Mouse (Mus musculus) heart, postnatal 0 days (tissue): ENCODE measurements around the gene Frem2. TPM values are rescaled to one million over a fixed set of nuclear protein-coding genes. Genes with fewer than 3 reads are reported as not detected.

Source experiments
- ATAC-seq: fragments of 200-750 bp; cut with Nextera tagmentation; 2 replicates; pipeline ENCODE4 v1.8.0; 2017; ENCODE audit warnings: low read depth, moderate number of reproducible peaks, moderate library complexity; ENCODE audit not compliant: insufficient read depth
- DNase-seq: peaks from one replicate; pipeline ENCODE4 v3.0.0-alpha.2; 2016; ENCODE audit warnings: low spot score
- H3K27ac ChIP-seq: fragments of 300-500 bp; sonication (generic); 2 replicates; pipeline ENCODE4 v1.5.1; 2014; ENCODE audit warnings: low read depth, mild to moderate bottlenecking
- H3K27me3 ChIP-seq: fragments of 300-500 bp; sonication (generic); 2 replicates; pipeline ENCODE4 v1.6.1; 2014; ENCODE audit warnings: low read length, mixed read lengths; ENCODE audit not compliant: control insufficient read depth, insufficient read depth
- H3K36me3 ChIP-seq: fragments of 300-500 bp; sonication (generic); replicated peaks from 2 replicates; pipeline ENCODE4 v1.6.1; 2014; ENCODE audit warnings: low read length, mixed read lengths; ENCODE audit not compliant: control insufficient read depth, insufficient read depth
- H3K4me1 ChIP-seq: fragments of 300-500 bp; sonication (generic); 2 replicates; pipeline ENCODE4 v1.6.1; 2014; ENCODE audit warnings: antibody characterized with exemption; ENCODE audit not compliant: control insufficient read depth, insufficient read depth
- H3K4me2 ChIP-seq: fragments of 300-500 bp; sonication (generic); 2 replicates; pipeline ENCODE4 v1.6.1; 2014; ENCODE audit warnings: low read depth, mild to moderate bottlenecking, low read length, moderate library complexity
- H3K4me3 ChIP-seq: fragments of 300-500 bp; sonication (generic); 2 replicates; pipeline ENCODE4 v1.5.1; 2014; ENCODE audit warnings: low read depth, low read length
- H3K9ac ChIP-seq: fragments of 300-500 bp; sonication (generic); replicated peaks from 2 replicates; pipeline ENCODE4 v1.6.1; 2014; ENCODE audit warnings: low read depth, low read length, mixed read lengths
- H3K9me3 ChIP-seq: fragments of 300-500 bp; sonication (generic); replicated peaks from 2 replicates; pipeline ENCODE4 v1.6.1; 2016; ENCODE audit warnings: low read length; ENCODE audit not compliant: control insufficient read depth
- CTCF ChIP-seq: IDR thresholded peaks from 2 replicates; pipeline ENCODE4 v1.5.1; 2016; ENCODE audit warnings: antibody characterized with exemption, control low read depth, low read depth
- EP300 ChIP-seq: IDR thresholded peaks from 2 replicates; pipeline ENCODE4 v1.6.1; 2016; ENCODE audit warnings: antibody characterized with exemption, low read depth
- WGBS: fragments of 180-500 bp; shearing (Covaris S2); extraction: QIAGEN DNeasy Blood & Tissue Kit; methylation state at CpG from one replicate; pipeline ENCODE4 v1.1.7; 2014; 5-methylcytosine and 5-hydroxymethylcytosine counted together
- polyA plus RNA-seq: library from polyadenylated mRNA; unstranded; fragments of >200 nt; fragmentation: Nextera tagmentation; extraction: Ambion mirVana; gene quantifications from 2 replicates; pipeline ENCODE4 v1.2.1, GENCODE M21; 2015
- total RNA-seq: library from RNA; depleted of rRNA; stranded (reverse); fragments of >200 nt; gene quantifications from 2 replicates; pipeline ENCODE4 v1.2.3, GENCODE M21; 2014; ENCODE audit warnings: low replicate concordance

Frem2 gene
- total and polyA plus RNA-seq, 2 experiments from 2014 or later = 1.4 to 16.4 TPM

DNA sequence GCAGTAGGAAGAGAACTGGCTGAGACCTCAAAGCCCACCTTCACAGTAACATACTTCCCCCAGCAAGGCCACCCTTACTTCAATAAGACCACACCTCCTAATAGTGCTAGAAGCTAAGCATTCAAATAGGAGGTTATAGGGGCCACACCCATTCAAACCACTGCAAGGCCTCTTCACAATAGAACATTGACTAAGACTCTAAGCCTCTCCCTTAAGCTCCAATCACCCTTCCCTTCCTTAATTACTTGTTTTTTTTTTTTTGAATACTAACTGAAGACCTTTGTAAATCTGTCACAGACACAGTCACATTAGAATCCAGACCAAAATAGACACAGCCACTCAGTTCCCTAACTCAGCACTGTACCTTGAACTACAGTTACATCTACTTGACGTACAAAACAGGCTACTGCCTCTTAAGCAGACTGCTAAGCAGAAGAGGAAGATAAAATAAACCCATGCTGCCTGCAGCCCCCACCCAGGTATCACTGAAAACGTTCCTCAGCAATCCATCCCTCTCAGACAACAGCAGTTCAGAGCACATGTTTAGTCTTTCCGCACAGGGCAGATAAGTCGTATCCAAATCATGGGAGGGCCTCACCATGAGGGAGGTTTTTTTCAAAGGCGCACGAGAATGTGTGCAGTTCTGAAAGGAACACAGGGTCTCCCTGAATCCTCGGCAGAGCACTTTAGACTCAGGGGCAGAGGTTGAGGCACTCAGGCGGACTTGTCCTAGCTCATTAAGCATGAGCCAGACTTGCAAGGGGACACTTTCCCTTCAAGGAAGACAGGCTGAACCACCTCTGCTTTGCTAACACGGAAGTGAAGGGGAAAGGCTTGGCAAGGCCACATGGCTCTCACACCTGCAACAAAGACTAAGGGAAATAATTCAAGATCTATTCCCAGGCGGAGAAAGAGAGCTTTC is 101.9 kb downstream of the Frem2 start:
- H3K9me3 ChIP-seq = no peaks in the 10 kb centered on the region
- no peaks in the 10 kb centered on the region for H3K27me3 ChIP-seq
- no peak for ATAC-seq
- no peaks in the 10 kb centered on the region for H3K36me3 ChIP-seq
- no peak overlapping the region for H3K4me2 ChIP-seq
- no peak overlapping the region for H3K27ac ChIP-seq
- TF ChIP-seq CTCF = no peak
- TF ChIP-seq EP300 = no peak
- no peak overlapping the region for H3K9ac ChIP-seq
- DNase-seq = no peak
- no peak overlapping the region for H3K4me3 ChIP-seq
- 34% methylated on average over 10 of the region's 10 CpGs for WGBS
- H3K4me1 ChIP-seq = no peaks in the 10 kb centered on the region

DNA sequence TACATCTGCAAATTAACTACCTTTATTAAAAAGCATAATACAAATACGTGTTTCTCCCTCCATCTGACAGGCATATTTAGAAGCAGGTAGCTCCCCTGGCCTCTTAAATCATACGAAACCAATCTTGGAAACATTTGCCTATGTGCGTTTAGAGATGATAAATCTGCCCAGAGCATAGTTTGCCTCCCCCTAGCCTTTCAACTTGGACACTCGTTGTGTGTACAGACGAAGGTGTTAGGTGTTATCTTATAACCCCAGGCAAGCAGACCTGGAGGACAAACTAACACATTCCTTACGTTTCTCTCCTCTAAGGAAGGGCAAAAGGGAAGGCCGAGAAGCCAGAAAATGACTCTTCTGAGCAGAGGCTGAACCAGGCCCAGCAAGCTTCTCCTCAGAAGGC is 104.5 kb downstream of the Frem2 start:
- no peak for DNase-seq
- ATAC-seq = no peak
- no peaks in the 10 kb centered on the region for H3K9me3 ChIP-seq
- H3K27ac ChIP-seq = no peak overlapping the region
- no peak overlapping the region for H3K9ac ChIP-seq
- H3K27me3 ChIP-seq = no peaks in the 10 kb centered on the region
- WGBS = 46% methylated on average over 7 of the region's 7 CpGs
- H3K4me1 ChIP-seq = no peaks in the 10 kb centered on the region
- no peak overlapping the region for H3K4me3 ChIP-seq
- no peaks in the 10 kb centered on the region for H3K36me3 ChIP-seq
- H3K4me2 ChIP-seq = no peak overlapping the region
- no peak for TF ChIP-seq EP300
- TF ChIP-seq CTCF = no peak

DNA sequence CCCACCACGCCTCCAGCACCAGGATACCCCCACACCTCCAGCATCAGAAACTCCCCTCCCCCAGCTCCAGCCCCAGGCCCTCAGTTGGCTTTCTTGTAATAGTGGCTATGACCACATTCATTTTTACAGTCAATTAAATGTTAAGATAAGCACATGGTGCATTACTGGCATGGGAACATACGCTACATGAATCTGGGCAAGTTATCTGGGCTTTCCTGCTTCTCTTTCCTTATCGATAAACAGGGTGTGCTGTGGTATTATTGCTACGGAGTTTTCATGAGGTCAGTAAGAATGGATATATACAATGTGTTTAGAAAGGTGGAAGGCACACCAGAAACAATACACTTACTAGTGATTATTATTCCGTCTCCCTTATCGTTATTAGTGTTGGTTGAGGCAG is 125.1 kb downstream of the Frem2 start:
- no peak overlapping the region for H3K4me2 ChIP-seq
- WGBS = 78% methylated on average over 6 of the region's 6 CpGs
- no peak for TF ChIP-seq CTCF
- TF ChIP-seq EP300 = no peak
- no peak overlapping the region for H3K27ac ChIP-seq
- no peak for ATAC-seq
- no peaks in the 10 kb centered on the region for H3K4me1 ChIP-seq
- no peak for DNase-seq
- no peak overlapping the region for H3K9ac ChIP-seq
- H3K4me3 ChIP-seq = no peak overlapping the region
- no peaks in the 10 kb centered on the region for H3K36me3 ChIP-seq
- no peaks in the 10 kb centered on the region for H3K27me3 ChIP-seq
- no peaks in the 10 kb centered on the region for H3K9me3 ChIP-seq

DNA sequence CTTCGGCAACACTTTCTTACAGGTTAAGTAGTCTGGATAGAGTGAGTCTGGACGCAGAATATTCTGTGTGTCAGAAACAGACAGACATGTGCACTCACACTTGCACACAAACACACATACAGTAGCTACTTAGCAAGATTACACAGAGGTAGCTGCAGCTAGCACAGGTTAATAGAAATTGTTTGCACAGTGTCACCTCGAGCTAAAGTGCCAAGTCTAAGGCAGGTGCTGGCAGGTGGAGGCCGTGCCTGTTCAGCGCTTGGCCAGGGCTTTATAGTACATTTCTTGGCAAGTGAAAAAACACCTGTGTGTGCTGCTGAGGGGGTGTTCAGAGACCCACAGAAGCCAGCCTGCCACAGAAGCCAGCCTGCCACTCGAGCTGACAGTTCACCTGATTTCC is 126.8 kb downstream of the Frem2 start:
- H3K27ac ChIP-seq = no peak overlapping the region
- TF ChIP-seq CTCF = no peak
- no peak for TF ChIP-seq EP300
- H3K9me3 ChIP-seq = no peaks in the 10 kb centered on the region
- H3K27me3 ChIP-seq = no peaks in the 10 kb centered on the region
- WGBS = 79% methylated on average over 6 of the region's 6 CpGs
- no peak overlapping the region for H3K4me2 ChIP-seq
- no peaks in the 10 kb centered on the region for H3K36me3 ChIP-seq
- H3K9ac ChIP-seq = no peak overlapping the region
- H3K4me3 ChIP-seq = no peak overlapping the region
- H3K4me1 ChIP-seq = no peaks in the 10 kb centered on the region
- ATAC-seq (no peak), DNase-seq (no peak)

DNA sequence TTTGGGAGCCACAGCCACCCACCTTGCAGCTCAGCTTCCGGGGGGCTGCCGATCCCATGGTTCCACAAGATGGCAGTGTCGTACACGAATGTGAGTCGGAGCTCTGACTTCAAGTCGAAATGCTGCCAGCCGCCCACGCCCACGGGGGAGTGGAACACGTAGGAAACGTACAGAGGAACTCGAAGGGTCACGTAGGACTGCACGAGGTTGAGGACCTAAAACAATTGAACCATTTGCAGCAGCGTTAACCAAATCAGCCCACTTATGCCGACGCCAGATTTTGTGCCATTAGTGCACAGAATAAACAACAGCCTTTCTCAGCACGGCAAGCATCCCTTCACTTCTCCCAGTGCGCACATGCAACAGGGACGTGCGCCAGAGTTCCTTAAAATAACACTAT is 131.4 kb downstream of the Frem2 start:
- Histone ChIP-seq H3K27me3 (no peaks in the 10 kb centered on the region), H3K4me1 (no peaks in the 10 kb centered on the region), H3K9ac (no peak overlapping the region), H3K4me3 (peak overlapping the region; percentile 32), H3K9me3 (no peaks in the 10 kb centered on the region), H3K36me3 (no peaks in the 10 kb centered on the region), H3K4me2 (peak overlapping the region; percentile 59), H3K27ac (no peak overlapping the region)
- ATAC-seq = peak; percentile 53
- TF ChIP-seq EP300 (no peak), CTCF (peak; percentile 80)
- 4% methylated on average over 21 of the region's 21 CpGs for WGBS
- peak; percentile 66 for DNase-seq
